Mouse (Mus musculus): ENCODE results near the gene Cgnl1.

Cgnl1 gene

GRCm38 (mm10) chr9:71578896-71579564 is 192.4 kb downstream of the Cgnl1 start:
- DNase-seq (ENCODE audit: extremely low spot score), result no peak
